Mouse (Mus musculus) CH12.LX (cell line): ENCODE measurements at regions not wholly inside any gene's neighbourhood (a gene's known extent, or its start where the extent isn't known, plus 50 kb on each side); places are given as distances from the start of the nearest gene placed in this dataset.

Experiments
- DNase-seq: peaks from one replicate; pipeline ENCODE4 v3.0.0-alpha.2; 2013; ENCODE audit errors: extremely low read depth
- H3K27ac ChIP-seq: 2 replicates; pipeline ENCODE4 v1.5.1; 2012; ENCODE audit warnings: low read depth, mild to moderate bottlenecking, control low read depth, moderate library complexity; ENCODE audit not compliant: insufficient read depth
- H3K27me3 ChIP-seq: replicated peaks from 2 replicates; pipeline ENCODE3; 2012; ENCODE audit warnings: inconsistent platforms
- H3K36me3 ChIP-seq, 2 experiments: replicated peaks in 1 of 2; 2 replicates each; pipeline versions ENCODE3 to v1.6.1; 2012; ENCODE audit warnings: inconsistent platforms in 1 of 2, low read length in 1 of 2, mild to moderate bottlenecking in 1 of 2, mixed read lengths in 1 of 2, moderate library complexity in 1 of 2; ENCODE audit not compliant: control insufficient read depth in 1 of 2, insufficient read depth in 1 of 2
- H3K4me1 ChIP-seq, 2 experiments: 2 replicates each; pipeline ENCODE4 v1.6.1; 2012; ENCODE audit warnings: inconsistent platforms in 1 of 2, moderate library complexity in 1 of 2; ENCODE audit not compliant: insufficient read depth in 2 of 2, control insufficient read depth in 1 of 2
- H3K4me2 ChIP-seq: 2 replicates; pipeline ENCODE4 v1.6.1; 2012; ENCODE audit warnings: low read depth, mild to moderate bottlenecking, control low read depth; ENCODE audit not compliant: poor library complexity, insufficient read depth, severe bottlenecking
- H3K4me3 ChIP-seq, 3 experiments: fragments of 150-350 bp in 1 of 3; sonication (generic) in 1 of 3; replicated peaks in 1 of 3; 2 replicates each; pipeline versions ENCODE3 to v1.5.1; 2011 to 2012; ENCODE audit warnings: low read depth in 2 of 3, low read length in 2 of 3, mild to moderate bottlenecking in 2 of 3, moderate library complexity in 2 of 3, control low read depth in 1 of 3, improper control_type of control experiment in 1 of 3, inconsistent platforms in 1 of 3, mixed read lengths in 1 of 3; ENCODE audit not compliant: poor library complexity in 1 of 3
- H3K79me2 ChIP-seq: replicated peaks from 2 replicates; pipeline ENCODE4 v1.6.1; 2012; ENCODE audit warnings: mild to moderate bottlenecking, moderate library complexity; ENCODE audit not compliant: control insufficient read depth, poor library complexity, insufficient read depth, severe bottlenecking; ENCODE audit errors: extremely low read depth
- H3K9ac ChIP-seq: 2 replicates; pipeline ENCODE4 v1.6.1; 2012; ENCODE audit warnings: low read depth, mild to moderate bottlenecking, control low read depth, moderate library complexity; ENCODE audit not compliant: insufficient read depth
- H3K9me3 ChIP-seq: replicated peaks from 2 replicates; pipeline ENCODE3; 2012; ENCODE audit warnings: low read length, inconsistent platforms, mixed read lengths
- BHLHE40 ChIP-seq: IDR thresholded peaks from 2 replicates; pipeline ENCODE4 v1.6.1; 2011; ENCODE audit warnings: mild to moderate bottlenecking, low read depth, low read length, improper control_type of control experiment
- CHD1 ChIP-seq: IDR thresholded peaks from 2 replicates; pipeline ENCODE4 v1.6.1; 2012; ENCODE audit warnings: low read depth, low read length, improper control_type of control experiment, inconsistent platforms
- CHD2 ChIP-seq: IDR thresholded peaks from 2 replicates; pipeline ENCODE4 v1.6.1; 2011; ENCODE audit warnings: low read length, improper control_type of control experiment
- CTCF ChIP-seq, 2 experiments: IDR thresholded peaks in 1 of 2; conservative IDR thresholded peaks in 1 of 2; 2 replicates each; pipeline ENCODE4 v1.5.1; 2011 to 2012; ENCODE audit warnings: low read depth in 2 of 2, low read length in 2 of 2, improper control_type of control experiment in 1 of 2, inconsistent platforms in 1 of 2, mild to moderate bottlenecking in 1 of 2, moderate library complexity in 1 of 2
- E2F4 ChIP-seq: IDR thresholded peaks from 2 replicates; pipeline ENCODE4 v1.6.1; 2011; ENCODE audit warnings: low read depth, low read length, improper control_type of control experiment; ENCODE audit not compliant: insufficient replicate concordance
- ELF1 ChIP-seq: IDR thresholded peaks from 2 replicates; pipeline ENCODE4 v1.6.1; 2014; ENCODE audit warnings: low read depth, mild to moderate bottlenecking, inconsistent platforms, low read length, improper control_type of control experiment
- EP300 ChIP-seq: IDR thresholded peaks from 2 replicates; pipeline ENCODE4 v1.6.1; 2011; ENCODE audit warnings: low read length, improper control_type of control experiment
- ETS1 ChIP-seq: conservative IDR thresholded peaks from 2 replicates; pipeline ENCODE4 v1.6.1; 2012; ENCODE audit warnings: low read depth, mild to moderate bottlenecking, inconsistent platforms, low read length, improper control_type of control experiment, moderate library complexity
- GABPA ChIP-seq: IDR thresholded peaks from 2 replicates; pipeline ENCODE4 v1.6.1; 2012; ENCODE audit warnings: low read depth, low read length, improper control_type of control experiment, inconsistent platforms; ENCODE audit not compliant: insufficient replicate concordance
- JUN ChIP-seq: IDR thresholded peaks from 2 replicates; pipeline ENCODE4 v1.6.1; 2011; ENCODE audit warnings: low read depth, mild to moderate bottlenecking, low read length, improper control_type of control experiment, moderate library complexity; ENCODE audit not compliant: insufficient read depth
- KAT2A ChIP-seq: IDR thresholded peaks from 2 replicates; pipeline ENCODE4 v1.6.1; 2012; ENCODE audit warnings: low read length, improper control_type of control experiment, inconsistent platforms; ENCODE audit not compliant: insufficient replicate concordance
- MAX ChIP-seq: IDR thresholded peaks from 2 replicates; pipeline ENCODE4 v1.6.1; 2011; ENCODE audit warnings: low read length, improper control_type of control experiment
- MAZ ChIP-seq: IDR thresholded peaks from 2 replicates; pipeline ENCODE4 v1.6.1; 2012; ENCODE audit warnings: low read depth, mild to moderate bottlenecking, inconsistent platforms, low read length, improper control_type of control experiment, moderate library complexity
- MXI1 ChIP-seq: IDR thresholded peaks from 2 replicates; pipeline ENCODE4 v1.6.1; 2011; ENCODE audit warnings: mild to moderate bottlenecking, low read depth, low read length, improper control_type of control experiment
- NELFE ChIP-seq: IDR thresholded peaks from 2 replicates; pipeline ENCODE4 v1.6.1; 2011; ENCODE audit warnings: low read depth, low read length, improper control_type of control experiment
- NRF1 ChIP-seq: IDR thresholded peaks from 2 replicates; pipeline ENCODE4 v1.6.1; 2014; ENCODE audit warnings: low read depth, mild to moderate bottlenecking, inconsistent platforms, low read length, improper control_type of control experiment, moderate library complexity
- PAX5 ChIP-seq: IDR thresholded peaks from 2 replicates; pipeline ENCODE4 v1.6.1; 2012; ENCODE audit warnings: low read length, inconsistent platforms, mixed read lengths
- POLR2AphosphoS2 ChIP-seq: IDR thresholded peaks from 2 replicates; pipeline ENCODE4 v1.6.1; 2011; ENCODE audit warnings: low read depth, low read length, improper control_type of control experiment
- RAD21 ChIP-seq: IDR thresholded peaks from 2 replicates; pipeline ENCODE4 v1.6.1; 2011; ENCODE audit warnings: low read depth, mild to moderate bottlenecking, low read length, improper control_type of control experiment, moderate library complexity
- RCOR1 ChIP-seq: conservative IDR thresholded peaks from 2 replicates; pipeline ENCODE4 v1.6.1; 2012; ENCODE audit warnings: low read depth, mild to moderate bottlenecking, inconsistent platforms, low read length, improper control_type of control experiment
- SIN3A ChIP-seq: IDR thresholded peaks from 2 replicates; pipeline ENCODE4 v1.6.1; 2012; ENCODE audit warnings: low read length, improper control_type of control experiment, inconsistent platforms
- TCF12 ChIP-seq: IDR thresholded peaks from 2 replicates; pipeline ENCODE4 v1.6.1; 2014; ENCODE audit warnings: low read depth, mild to moderate bottlenecking, inconsistent platforms, low read length, improper control_type of control experiment
- UBTF ChIP-seq: IDR thresholded peaks from 2 replicates; pipeline ENCODE4 v1.6.1; 2012; ENCODE audit warnings: low read depth, mild to moderate bottlenecking, inconsistent platforms, low read length, improper control_type of control experiment, moderate library complexity
- USF2 ChIP-seq: conservative IDR thresholded peaks from 2 replicates; pipeline ENCODE4 v1.6.1; 2011; ENCODE audit warnings: low read depth, low read length, improper control_type of control experiment
- ZC3H11A ChIP-seq: IDR thresholded peaks from 2 replicates; pipeline ENCODE4 v1.6.1; 2012; ENCODE audit warnings: low read depth, mild to moderate bottlenecking, inconsistent platforms, low read length, improper control_type of control experiment
- ZMIZ1 ChIP-seq: IDR thresholded peaks from 2 replicates; pipeline ENCODE4 v1.6.1; 2012; ENCODE audit warnings: low read depth, mild to moderate bottlenecking, inconsistent platforms, low read length, improper control_type of control experiment
- ZNF384 ChIP-seq: IDR thresholded peaks from 2 replicates; pipeline ENCODE4 v1.6.1; 2012; ENCODE audit warnings: low read depth, low read length, improper control_type of control experiment, inconsistent platforms
- dilution Hi-C: fragments of 300-500 bp; cut with MboI; formaldehyde crosslinking; loops from 2 replicates; pipeline ENCODE4 v1.14.3; 2020; ENCODE audit warnings: low sequenced_read_pairs; ENCODE audit not compliant: extremely low pct_unique_long_range_greater_than_20kb, extremely low pct_ligation_motif_present
- in situ Hi-C: fragments of 300-500 bp; cut with MboI; formaldehyde crosslinking; loops from 3 replicates; pipeline ENCODE4 v1.14.3; 2019; ENCODE audit warnings: low sequenced_read_pairs, low pct_ligation_motif_present, low pct_unique_long_range_greater_than_20kb, mixed read lengths

GRCm38 (mm10) chr1:80088651-80089050 is 129.6 kb downstream of the Fam124b start:
- TF ChIP-seq JUN (no peak), ZC3H11A (no peak), MXI1 (no peak), POLR2AphosphoS2 (no peak), RCOR1 (no peak), CTCF (conservative IDR thresholded peaks at IDR 0.05 in 1 of 2, IDR thresholded peaks at IDR 0.05 in 1 of 2; ENCODE audit: low read depth in 2 of 2, low read length in 2 of 2) (no peak), TCF12 (no peak), E2F4 (no peak), UBTF (no peak), RAD21 (no peak), GABPA (no peak), MAX (no peak), CHD1 (no peak), ZNF384 (no peak), MAZ (no peak), NRF1 (no peak), CHD2 (no peak), SIN3A (no peak), ETS1 (no peak), ELF1 (no peak)
- in situ Hi-C loops = no loop called here
- no peak overlapping the region for H3K4me2 ChIP-seq

GRCm38 (mm10) chr1:80076357-80076756 is 141.9 kb downstream of the Fam124b start:
- Histone ChIP-seq H3K9ac (no peak overlapping the region), H3K4me2 (no peak overlapping the region), H3K9me3 (no peaks in the 10 kb centered on the region), H3K4me3 (no peak overlapping the region), H3K4me1 (peaks cover 6 to 14% of the 10 kb centered on the region in 2 experiments; a peak in 3 of 4 replicates), H3K36me3 (no peaks in the 10 kb centered on the region), H3K27ac (no peak overlapping the region), H3K27me3 (no peaks in the 10 kb centered on the region), H3K79me2 (no peaks in the 10 kb centered on the region)
- DNase-seq = no peak
- in situ Hi-C loops = no loop called here
- dilution Hi-C loops = no loop called here
- no peak for TF ChIP-seq NRF1
- TF ChIP-seq KAT2A = no peak
- TF ChIP-seq PAX5 = no peak
- TF ChIP-seq NELFE = no peak
- TF ChIP-seq E2F4 = no peak
- no peak for TF ChIP-seq EP300
- TF ChIP-seq RCOR1 = no peak
- no peak for TF ChIP-seq ZMIZ1
- TF ChIP-seq USF2 = no peak
- no peak for TF ChIP-seq POLR2AphosphoS2
- TF ChIP-seq BHLHE40 = no peak
- TF ChIP-seq ZNF384 = no peak
- no peak for TF ChIP-seq MAZ

More at GRCm38 (mm10) chr1:80088651-80089050, 129.6 kb downstream of the Fam124b start:
- H3K79me2 ChIP-seq = no peaks in the 10 kb centered on the region
- H3K27me3 ChIP-seq = no peaks in the 10 kb centered on the region
- H3K36me3 ChIP-seq = no peaks in the 10 kb centered on the region
- dilution Hi-C loops = no loop called here
- H3K9ac ChIP-seq = no peak overlapping the region
- peaks cover 2 to 15% of the 10 kb centered on the region in 2 experiments; a peak in 2 of 4 replicates for H3K4me1 ChIP-seq
- H3K9me3 ChIP-seq = no peaks in the 10 kb centered on the region
- no peak for DNase-seq
- no peak overlapping the region for H3K27ac ChIP-seq
- H3K4me3 ChIP-seq = no peak overlapping the region
